Comparison of ENCODE assay signal across 8 mouse cellular contexts in the genomic region with DNA sequence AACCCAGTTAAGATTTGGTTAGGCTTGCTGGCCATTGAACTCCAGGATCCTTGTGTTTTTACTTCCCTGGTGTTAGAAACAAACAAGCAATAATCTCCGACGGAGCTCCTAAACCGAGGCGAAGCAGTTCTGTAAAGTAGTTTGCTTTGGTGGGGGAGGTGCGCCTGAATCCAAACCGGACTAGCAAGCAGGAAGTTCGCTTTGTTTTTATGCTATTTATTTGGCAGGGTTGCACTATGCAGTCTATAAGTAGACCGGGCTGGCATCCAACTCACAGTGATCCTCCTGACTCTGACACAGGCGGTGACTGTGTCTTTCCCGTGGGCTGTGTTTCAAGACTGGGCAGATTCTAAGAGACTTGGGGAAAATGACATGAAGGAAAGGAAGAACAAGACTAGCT. TPM values are rescaled to one million over a fixed set of nuclear protein-coding genes. Genes with fewer than 3 reads are reported as not detected.
DNase-seq lines count a peak whose midpoint lies in the region; ATAC-seq lines count a peak whose summit lies in the region.

No protein-coding gene starts in this region.

- H3K36me3 ChIP-seq in hindbrain, embryonic 13.5 days: peaks cover 2% of the 10 kb centered on the region; the same call in 1 of the 2 replicates
- H3K36me3 ChIP-seq in hindbrain, embryonic 10.5 days: peaks cover 7% of the 10 kb centered on the region
- H3K36me3 ChIP-seq in heart, embryonic 15.5 days: peaks cover 4% of the 10 kb centered on the region; the same call in 1 of the 2 replicates
- no peaks in the 10 kb centered on the region for H3K36me3 ChIP-seq in liver, embryonic 16.5 days (ENCODE audit: control insufficient read depth, insufficient read depth)

- H3K9ac ChIP-seq in hindbrain, embryonic 13.5 days: no peak overlapping the region
- peak overlapping the region; percentile 22; the same call in 1 of the 2 replicates for H3K9ac ChIP-seq in heart, embryonic 15.5 days
- 0 out of 2 replicates have a peak overlapping the region, but pooled peaks have one; percentile 6 for H3K9ac ChIP-seq in liver, embryonic 16.5 days (ENCODE audit: low read depth, low read length)

- no peaks in the 10 kb centered on the region for H3K9me3 ChIP-seq in hindbrain, embryonic 13.5 days
- H3K9me3 ChIP-seq in hindbrain, embryonic 10.5 days: no peaks in the 10 kb centered on the region
- H3K9me3 ChIP-seq in heart, embryonic 15.5 days (replicated peaks): no peaks in the 10 kb centered on the region
- no peaks in the 10 kb centered on the region for H3K9me3 ChIP-seq in liver, embryonic 16.5 days (replicated peaks; ENCODE audit: control insufficient read depth, low read length)

- 29% methylated on average over 10 of the region's 10 CpGs for WGBS in hindbrain, embryonic 13.5 days
- WGBS in hindbrain, embryonic 10.5 days: 34% methylated on average over 10 of the region's 10 CpGs
- 14% methylated on average over 10 of the region's 10 CpGs for WGBS in heart, embryonic 15.5 days
- 24% methylated on average over 10 of the region's 10 CpGs for WGBS in liver, embryonic 16.5 days (ENCODE audit: insufficient replicate concordance)

- no peaks in the 10 kb centered on the region for H3K27me3 ChIP-seq in hindbrain, embryonic 13.5 days
- no peaks in the 10 kb centered on the region for H3K27me3 ChIP-seq in hindbrain, embryonic 10.5 days (ENCODE audit: insufficient read depth, poor library complexity, severe bottlenecking)
- no peaks in the 10 kb centered on the region for H3K27me3 ChIP-seq in heart, embryonic 15.5 days
- H3K27me3 ChIP-seq in liver, embryonic 16.5 days (ENCODE audit: control insufficient read depth, insufficient read depth, low read depth, low read length): no peaks in the 10 kb centered on the region

- 0 out of 2 replicates have a peak overlapping the region, but pooled peaks have one; percentile 0 for H3K4me2 ChIP-seq in hindbrain, embryonic 13.5 days
- peak overlapping the region; percentile 46 for H3K4me2 ChIP-seq in heart, embryonic 15.5 days
- H3K4me2 ChIP-seq in liver, embryonic 16.5 days (ENCODE audit: low read depth, low read length): peak overlapping the region; percentile 14; the same call in 1 of the 2 replicates

- DNase-seq in hindbrain, embryonic 10.5 days (ENCODE audit: low spot score): no peak
- peak; percentile 44 to 64 for DNase-seq in kidney, postnatal 36 days
- DNase-seq in right cerebral cortex, adult 2 months (ENCODE audit: low spot score in 2 of 2): peak; percentile 65 to 71
- DNase-seq in retina, postnatal 1 day: no peak

- ATAC-seq in hindbrain, embryonic 13.5 days (ENCODE audit: low FRiP score): no peak
- ATAC-seq in common myeloid progenitor, adult 5-6 weeks (replicated peaks; ENCODE audit: low read depth, poor library complexity, severe bottlenecking): 0 out of 2 replicates have a peak, but pooled peaks have one; percentile 4
- no peak for ATAC-seq in heart, embryonic 15.5 days (replicated peaks; ENCODE audit: insufficient number of reproducible peaks, insufficient read depth, low FRiP score, low read depth)
- no peak for ATAC-seq in liver, embryonic 16.5 days (ENCODE audit: low read depth)

- H3K4me1 ChIP-seq in hindbrain, embryonic 13.5 days (replicated peaks): peaks cover 17% of the 10 kb centered on the region
- peaks cover 14% of the 10 kb centered on the region for H3K4me1 ChIP-seq in hindbrain, embryonic 10.5 days (replicated peaks)
- peaks cover 22% of the 10 kb centered on the region for H3K4me1 ChIP-seq in heart, embryonic 15.5 days (replicated peaks)
- peaks cover 13% of the 10 kb centered on the region for H3K4me1 ChIP-seq in liver, embryonic 16.5 days (ENCODE audit: control insufficient read depth, low read depth, low read length)

- peak overlapping the region; percentile 79 for H3K27ac ChIP-seq in hindbrain, embryonic 13.5 days
- no peak overlapping the region for H3K27ac ChIP-seq in hindbrain, embryonic 10.5 days
- H3K27ac ChIP-seq in heart, embryonic 15.5 days: peak overlapping the region; percentile 87
- H3K27ac ChIP-seq in liver, embryonic 16.5 days (ENCODE audit: low read length): peak overlapping the region; percentile 64

- no peak overlapping the region for H3K4me3 ChIP-seq in hindbrain, embryonic 13.5 days
- no peak overlapping the region for H3K4me3 ChIP-seq in hindbrain, embryonic 10.5 days
- H3K4me3 ChIP-seq in heart, embryonic 15.5 days: no peak overlapping the region
- no peak overlapping the region for H3K4me3 ChIP-seq in liver, embryonic 16.5 days (ENCODE audit: low read depth, low read length)

RNA-seq across cellular contexts. Expression of gene Hnrnpc, which starts 2.9 kb away (rescaled TPM):
- 623 and 652 TPM in 2 replicates for polyA plus RNA-seq in hindbrain, embryonic 13.5 days (2015; fragmentation: Nextera tagmentation; extraction: Ambion mirVana)
- polyA plus RNA-seq in hindbrain, embryonic 10.5 days (2016; fragmentation: Nextera tagmentation; extraction: Ambion mirVana): 754 and 887 TPM in 2 replicates
- 700 and 803 TPM in 2 replicates for total RNA-seq in common myeloid progenitor, adult 5-6 weeks (2017)
- polyA plus RNA-seq in heart, embryonic 15.5 days (2015; fragmentation: Nextera tagmentation; extraction: Ambion mirVana): 326 and 346 TPM in 2 replicates
- 202 and 237 TPM in 2 replicates for polyA plus RNA-seq in liver, embryonic 16.5 days (2015; fragmentation: Nextera tagmentation; extraction: Ambion mirVana)

RNA-seq across cellular contexts. Expression of gene Rpgrip1, which starts 3.8 kb away (rescaled TPM):
- 51.5 and 54.6 TPM in 2 replicates for polyA plus RNA-seq in hindbrain, embryonic 13.5 days (2015; fragmentation: Nextera tagmentation; extraction: Ambion mirVana)
- polyA plus RNA-seq in hindbrain, embryonic 10.5 days (2016; fragmentation: Nextera tagmentation; extraction: Ambion mirVana): 83.0 and 112 TPM in 2 replicates
- 17.0 and 17.2 TPM in 2 replicates for total RNA-seq in common myeloid progenitor, adult 5-6 weeks (2017)
- 27.8 and 32.6 TPM in 2 replicates for polyA plus RNA-seq in heart, embryonic 15.5 days (2015; fragmentation: Nextera tagmentation; extraction: Ambion mirVana)
- 34.5 and 35.9 TPM in 2 replicates for polyA plus RNA-seq in liver, embryonic 16.5 days (2015; fragmentation: Nextera tagmentation; extraction: Ambion mirVana)

Comparison
In these comparisons a context has a peak if more than half of its experiments do, and no peak if none do; other contexts are left out.
1. DNase-seq: peak in kidney, postnatal 36 days (2 of 2) and right cerebral cortex, adult 2 months (2 of 2); none in hindbrain, embryonic 10.5 days (single experiment) and retina, postnatal 1 day (single experiment).
2. Peak in every context shown above with its lines, with median percentiles within 50 percentile points of each other: H3K4me2 ChIP-seq.